Mouse (Mus musculus) cerebral cortex, adult 2 months (tissue): ENCODE data around the gene Mob2.

Experiments
- WGBS: fragments of 180-500 bp; shearing (Covaris S2); methylation state at CpG from one replicate; pipeline ENCODE4 v1.1.7; 2018; 5-methylcytosine and 5-hydroxymethylcytosine counted together

The Mob2 gene

DNA sequence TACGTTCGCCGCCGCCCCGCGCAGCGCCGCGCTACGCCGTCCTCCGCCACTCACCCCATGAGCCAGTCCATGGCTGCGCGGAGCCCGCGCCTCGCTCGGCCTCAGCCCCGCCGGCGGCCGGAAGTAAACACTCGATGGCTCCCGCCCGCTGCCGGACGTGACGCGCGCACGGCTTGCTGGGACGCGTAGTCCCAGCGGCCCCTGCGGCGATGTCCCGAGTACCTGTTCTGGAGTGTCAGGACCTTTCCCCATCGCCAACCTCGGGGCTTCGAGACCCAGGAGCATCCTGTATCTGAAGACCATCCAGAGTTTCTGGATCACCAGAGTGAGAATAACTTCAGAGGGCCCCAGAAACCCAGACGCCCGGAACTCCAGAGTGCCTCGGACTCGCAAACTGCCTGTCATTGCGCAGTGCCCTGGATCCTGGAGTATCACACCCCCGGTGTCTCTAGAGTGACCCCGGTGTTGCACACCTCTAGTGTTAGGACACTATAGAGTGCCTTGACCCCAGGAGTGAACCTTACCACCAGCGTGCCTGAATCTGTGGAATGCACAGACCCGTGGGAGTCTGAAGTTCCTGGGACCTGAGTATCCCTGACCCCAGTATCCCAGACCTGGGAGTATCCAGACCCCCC lies at the start of gene Mob2:
Gene Mob2 (minus strand): TSS at position 135 of the 635 bp plus-strand sequence.
- under 1% methylated on average over 49 of the region's 49 CpGs for WGBS

DNA sequence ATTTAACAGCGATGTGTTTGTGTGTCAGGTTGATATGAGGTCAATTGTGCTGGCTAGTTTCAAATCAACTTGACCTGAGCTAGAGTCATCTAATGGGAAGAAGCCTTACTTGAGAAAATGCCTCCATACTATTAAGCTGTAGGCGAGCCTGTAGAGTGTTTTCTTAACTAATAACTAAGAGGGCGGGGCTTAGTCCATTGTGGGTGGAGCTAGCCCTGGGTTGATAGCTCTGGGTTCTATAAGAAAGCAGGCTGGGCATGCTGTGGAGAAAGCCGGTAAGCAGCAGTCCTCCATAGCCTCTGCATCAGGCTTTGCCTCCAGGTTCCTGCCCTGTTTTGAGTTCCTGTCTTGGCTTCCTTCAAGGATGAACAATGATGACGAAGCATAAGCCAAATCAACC lies 43.9 kb upstream of the Mob2 start:
- 75% methylated on average over 5 of the region's 5 CpGs for WGBS

DNA sequence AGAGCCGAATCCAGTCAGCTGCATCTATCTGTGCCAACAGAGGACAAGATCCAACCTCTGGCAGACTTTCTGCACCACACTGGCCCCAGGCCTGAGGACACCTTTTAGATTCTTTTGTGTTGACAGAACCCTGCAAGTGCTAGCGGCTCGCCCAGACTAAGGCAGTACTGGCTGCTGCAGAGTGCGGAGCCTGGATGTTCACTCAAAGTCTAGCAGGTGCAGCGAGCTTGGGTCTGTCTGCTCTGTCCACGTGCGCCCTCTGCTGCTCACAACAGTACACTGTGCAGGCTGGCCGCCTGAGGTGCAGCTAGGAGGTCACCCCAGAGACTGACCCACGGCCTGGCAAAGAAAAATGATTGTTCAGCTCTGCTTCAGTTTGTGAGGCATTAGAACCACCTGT lies 36.9 kb upstream of the Mob2 start:
- 2% methylated on average over 9 of the region's 9 CpGs for WGBS

DNA sequence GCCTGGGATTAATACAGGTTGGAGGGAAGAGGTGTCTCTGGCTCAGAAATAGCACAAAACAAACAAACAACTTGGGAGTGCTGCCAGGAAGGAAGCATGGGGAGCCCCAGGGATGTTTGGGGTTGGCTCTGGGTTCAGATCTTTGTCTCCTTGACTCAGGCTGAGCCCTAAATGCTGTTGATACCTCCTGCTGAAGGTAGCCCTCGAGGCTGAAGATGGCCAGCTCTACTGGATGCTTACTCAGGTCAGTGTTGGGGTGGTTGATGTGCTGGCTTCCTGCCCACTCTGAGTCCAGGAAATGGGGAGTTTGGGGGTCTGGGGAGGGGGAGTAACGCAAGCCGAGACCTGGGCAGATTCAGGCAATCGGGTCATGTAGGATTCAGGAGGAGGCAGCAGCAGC lies 35.8 kb upstream of the Mob2 start:
- 63% methylated on average over 4 of the region's 4 CpGs for WGBS

DNA sequence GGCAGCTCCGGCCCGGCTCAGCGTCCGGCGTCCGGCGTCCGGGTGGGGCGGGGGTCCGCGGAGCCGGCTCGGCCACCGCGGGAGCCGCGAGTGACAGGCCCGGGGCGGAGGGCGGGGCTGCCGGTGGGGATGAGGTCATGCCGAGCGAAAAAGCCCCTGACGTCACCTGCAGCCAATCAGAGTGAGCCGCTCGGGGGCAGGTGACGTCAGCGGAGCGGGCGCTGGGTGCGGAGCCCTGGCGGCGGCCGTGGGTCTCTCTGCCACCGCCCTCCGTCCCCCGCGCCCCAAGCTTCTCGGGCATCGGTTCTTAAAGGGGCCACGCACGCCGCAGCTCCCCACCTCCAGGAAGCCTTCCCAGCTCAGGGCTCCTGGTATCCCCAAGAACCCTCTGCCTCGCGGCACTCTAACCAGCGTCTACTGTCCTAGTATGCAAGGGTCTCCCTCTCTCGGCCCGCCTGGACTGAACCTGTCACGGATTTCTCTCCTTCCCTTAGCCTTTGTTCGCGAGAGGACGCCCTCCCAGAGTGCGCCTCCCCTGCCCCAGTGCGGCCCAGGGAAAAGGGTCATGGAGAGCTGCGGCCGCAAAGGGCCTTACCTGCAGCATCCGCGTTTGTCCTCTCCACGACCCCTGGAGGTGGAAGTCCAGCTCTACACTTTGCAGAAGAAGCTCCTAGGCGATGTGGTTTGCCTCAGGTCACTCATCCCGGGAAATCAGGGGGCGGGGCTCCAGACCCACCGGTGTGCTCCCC lies 34.5 kb upstream of the Mob2 start, which contains the start of gene Dusp8:
Gene Dusp8 (minus strand): TSS at position 661 of the 749 bp plus-strand sequence.
- under 1% methylated on average over 63 of the region's 63 CpGs for WGBS

DNA sequence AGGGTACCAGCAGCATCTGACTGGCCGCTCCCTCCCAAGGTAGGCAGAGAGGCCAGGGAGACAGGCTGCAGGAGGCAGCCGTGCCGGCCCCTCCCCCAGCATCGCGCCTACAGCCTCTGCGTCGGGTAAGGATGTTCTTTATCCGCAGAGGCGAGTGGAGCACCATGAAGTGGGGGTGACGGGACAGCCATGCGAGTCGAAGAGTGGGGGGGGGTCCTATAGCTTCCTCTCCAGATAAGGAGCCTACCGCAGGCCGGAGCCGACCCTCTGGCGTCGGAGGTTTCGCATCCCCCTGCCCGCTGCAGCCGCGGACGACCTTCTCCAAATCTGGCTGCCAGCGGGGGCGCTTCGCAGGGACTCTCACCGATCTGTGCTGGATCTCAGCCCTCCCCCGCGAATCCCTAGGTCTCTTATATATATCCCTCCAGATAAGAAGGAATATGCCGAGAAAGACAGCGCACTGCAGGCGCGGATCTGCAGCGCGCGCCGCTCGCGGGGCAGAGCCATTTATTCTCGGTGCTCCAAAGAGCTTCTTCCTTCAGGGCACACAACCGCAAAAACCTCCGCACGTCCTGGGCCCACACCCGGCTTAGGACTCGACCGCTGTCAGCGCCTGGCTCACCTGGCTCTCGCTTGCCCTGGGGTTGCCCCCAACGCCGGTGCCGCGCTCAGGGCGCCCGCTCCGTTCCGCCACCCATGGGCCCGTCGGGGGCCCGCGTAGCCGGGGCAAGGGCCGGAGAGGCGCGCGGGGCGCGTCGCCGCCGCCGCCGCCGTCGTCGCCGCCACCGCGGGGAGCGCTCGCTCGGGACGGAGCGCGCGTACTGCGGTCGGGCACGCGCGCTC lies 33.7 kb upstream of the Mob2 start:
- under 1% methylated on average over 89 of the region's 89 CpGs for WGBS

DNA sequence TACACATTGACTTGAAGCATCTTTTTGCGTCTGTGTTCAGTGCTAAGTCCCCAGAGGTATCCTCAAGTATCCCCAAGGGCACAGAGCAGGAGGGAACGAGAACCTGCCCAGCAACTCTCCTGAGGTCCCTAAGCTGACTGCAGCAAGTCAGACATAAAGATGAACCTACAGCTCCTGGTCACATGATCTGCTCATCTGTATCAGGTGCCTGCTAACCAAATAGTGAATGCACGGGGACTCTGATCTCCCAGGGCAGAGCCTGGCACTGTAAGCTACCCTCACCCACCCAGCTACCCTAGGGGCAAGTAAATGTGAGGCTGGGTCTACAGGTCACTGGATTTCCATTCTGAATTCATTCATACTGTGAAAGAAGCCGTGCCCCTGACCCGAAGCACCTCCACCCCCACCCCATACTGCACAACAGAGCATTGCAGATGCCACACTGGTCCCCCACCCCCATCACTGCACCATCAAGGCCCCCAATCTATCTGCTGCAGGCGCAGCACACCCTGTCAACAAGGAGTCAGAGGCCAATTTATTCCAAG lies 32.9 kb upstream of the Mob2 start:
- WGBS, result 22% methylated on average over 6 of the region's 6 CpGs

DNA sequence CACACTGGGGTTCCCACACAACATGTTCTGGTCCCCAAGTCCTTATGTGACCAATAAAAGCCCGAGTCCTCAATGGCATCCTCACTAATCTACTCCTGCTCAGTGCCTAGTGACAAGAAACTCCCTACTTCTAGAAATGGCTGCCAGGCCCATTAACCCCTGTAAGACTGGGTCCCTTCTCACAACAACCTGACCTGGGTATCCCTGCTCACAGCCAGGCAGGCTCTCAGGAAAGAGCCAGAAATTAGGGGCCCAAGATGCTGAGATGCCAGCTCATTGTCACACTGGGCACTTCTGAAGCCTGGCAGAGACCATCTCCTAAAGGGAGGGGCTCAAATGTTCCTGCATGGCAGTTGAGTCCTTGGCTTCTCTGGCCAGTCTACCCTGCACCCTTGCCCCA lies 32.1 kb upstream of the Mob2 start:
- 18% methylated on average over 1 of the region's 1 CpGs for WGBS

DNA sequence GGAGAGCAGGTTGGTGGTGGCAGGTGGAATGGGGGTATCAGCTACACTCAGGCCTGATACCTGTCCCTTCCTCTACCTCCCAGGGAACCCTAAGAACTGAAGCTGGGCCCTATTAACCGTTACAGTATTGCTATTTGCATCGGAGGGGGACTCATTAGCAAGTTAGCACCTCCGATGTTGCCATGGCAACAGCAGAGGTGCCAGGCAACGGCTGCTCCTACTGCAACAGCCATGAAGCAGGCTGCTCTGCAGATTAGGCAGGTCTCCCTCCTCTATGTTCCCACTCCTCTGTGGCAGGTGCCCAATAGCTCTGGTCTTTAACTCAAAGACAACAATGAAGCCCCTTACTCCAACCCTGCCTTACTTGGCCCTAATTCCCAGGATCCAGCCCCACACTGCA lies 31.0 kb upstream of the Mob2 start:
- 7% methylated on average over 4 of the region's 4 CpGs for WGBS

DNA sequence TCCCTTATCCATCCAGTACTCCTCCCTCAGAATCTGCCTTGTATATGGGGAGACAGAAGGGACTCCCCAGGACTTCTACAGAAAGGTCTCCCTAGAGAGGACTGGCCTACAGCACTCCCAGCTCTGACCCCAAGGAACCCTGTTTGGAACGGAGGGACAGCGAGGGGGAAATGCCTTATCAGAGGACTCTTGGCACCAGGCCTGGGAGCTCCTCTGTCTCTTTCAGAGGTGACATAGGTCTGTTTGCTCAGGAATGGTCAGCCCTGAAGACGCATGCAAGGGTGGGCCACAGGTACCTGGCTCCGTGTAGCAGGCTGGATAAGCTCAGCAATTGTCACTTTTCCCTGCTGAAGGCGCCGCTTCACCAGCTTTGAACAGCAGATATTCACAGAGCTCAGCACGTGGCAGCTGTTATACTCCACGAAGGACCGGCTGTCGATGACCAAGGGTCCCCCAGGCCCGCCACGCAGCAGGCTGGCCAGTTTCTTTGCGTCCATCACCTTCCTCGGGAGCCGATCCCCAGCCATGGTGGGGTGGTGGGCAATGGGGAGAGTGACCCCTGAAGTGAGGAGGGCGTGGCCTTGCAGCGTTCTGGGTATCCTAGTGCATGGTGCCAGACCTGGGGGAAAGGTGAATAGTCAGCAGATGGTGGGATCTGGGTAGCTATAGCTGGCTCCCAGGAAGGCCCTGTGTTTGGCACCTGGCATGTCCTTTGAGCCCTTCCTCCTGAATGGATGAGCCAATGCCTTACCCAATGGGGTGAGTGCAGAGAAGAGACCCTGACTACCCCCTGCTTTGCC lies 29.0 kb upstream of the Mob2 start:
- 43% methylated on average over 17 of the region's 17 CpGs for WGBS

DNA sequence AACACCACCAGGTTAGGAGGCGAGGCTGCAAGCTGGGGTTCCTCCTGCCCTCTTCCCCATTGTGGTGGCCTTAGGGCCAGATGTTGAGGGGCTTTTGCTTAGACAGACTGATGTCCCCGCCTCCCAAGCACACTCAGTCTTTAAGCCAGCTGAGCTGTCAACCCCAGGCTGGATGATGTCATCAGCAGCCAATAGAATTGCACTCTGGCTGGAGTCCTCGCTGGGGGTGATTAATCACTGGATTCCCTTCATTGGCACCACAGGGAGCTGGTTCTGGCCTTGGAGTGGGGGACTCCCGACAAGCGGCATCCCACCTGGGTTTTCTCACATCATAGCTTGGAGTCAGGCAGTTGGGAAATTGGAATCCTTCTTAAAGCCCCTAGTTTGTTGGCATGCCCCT lies 28.0 kb upstream of the Mob2 start:
- WGBS, result 23% methylated on average over 5 of the region's 5 CpGs

DNA sequence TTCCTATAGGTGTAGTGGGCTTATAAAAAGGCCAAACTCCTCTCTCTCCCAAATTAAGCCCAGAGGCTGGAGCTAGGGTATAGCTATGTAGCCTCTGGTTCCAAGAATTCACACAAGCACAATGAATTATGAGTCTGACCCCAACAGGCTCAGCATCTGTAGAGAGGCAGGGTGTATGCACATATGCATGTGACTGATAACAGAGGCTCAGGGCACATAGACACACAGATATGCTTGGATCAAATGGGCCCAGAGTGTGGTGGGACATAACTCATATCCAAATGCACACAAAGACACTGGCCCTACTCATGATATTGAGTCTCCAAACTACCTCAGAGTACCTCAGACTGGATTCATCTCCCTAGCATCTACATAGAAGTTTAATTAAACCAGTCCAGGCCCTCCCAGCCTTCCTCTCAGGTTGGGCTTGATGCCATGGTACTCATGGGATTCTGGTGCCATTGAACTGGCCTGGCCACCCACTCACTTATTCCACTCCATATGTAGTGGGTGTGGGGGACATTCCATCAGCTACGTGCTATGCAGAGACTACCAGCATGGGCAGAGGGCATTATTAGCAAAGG lies 26.3 kb upstream of the Mob2 start:
- WGBS, result 49% methylated on average over 1 of the region's 1 CpGs

DNA sequence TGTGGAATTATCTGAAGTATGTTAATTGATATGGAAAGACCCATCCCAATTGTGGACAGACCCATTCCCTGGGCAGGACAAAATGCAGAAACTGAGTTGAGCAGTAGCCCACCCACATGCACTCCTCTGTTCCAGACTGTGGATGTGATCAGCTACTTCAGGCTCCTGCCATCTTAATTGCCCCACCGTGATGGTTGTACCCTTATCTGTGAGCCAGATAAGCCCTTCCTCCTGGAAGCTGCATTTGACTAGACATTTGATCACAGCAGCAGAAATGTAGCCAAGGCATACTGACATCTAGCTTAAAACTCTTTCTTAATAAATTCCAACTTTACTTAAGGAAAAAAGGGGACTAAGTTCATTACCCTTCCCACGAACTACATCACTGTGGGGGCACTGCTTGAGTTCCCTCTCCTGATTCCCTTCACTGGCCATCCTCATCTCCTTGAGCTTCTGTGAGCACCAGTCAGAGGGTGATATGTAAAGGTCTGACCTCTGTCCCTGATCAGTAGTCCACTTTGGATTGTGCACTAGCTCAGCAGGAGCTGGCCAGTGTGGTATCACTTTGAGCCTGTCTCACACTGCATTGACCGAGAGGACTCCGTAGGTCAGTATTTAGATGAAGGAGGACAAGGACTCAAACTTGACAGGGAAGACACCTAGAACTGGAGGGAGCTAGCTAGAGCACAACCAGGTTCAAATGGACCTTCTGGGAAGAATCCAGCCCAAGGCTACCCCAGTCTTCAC lies 25.5 kb upstream of the Mob2 start:
- WGBS, result 83% methylated on average over 4 of the region's 4 CpGs

DNA sequence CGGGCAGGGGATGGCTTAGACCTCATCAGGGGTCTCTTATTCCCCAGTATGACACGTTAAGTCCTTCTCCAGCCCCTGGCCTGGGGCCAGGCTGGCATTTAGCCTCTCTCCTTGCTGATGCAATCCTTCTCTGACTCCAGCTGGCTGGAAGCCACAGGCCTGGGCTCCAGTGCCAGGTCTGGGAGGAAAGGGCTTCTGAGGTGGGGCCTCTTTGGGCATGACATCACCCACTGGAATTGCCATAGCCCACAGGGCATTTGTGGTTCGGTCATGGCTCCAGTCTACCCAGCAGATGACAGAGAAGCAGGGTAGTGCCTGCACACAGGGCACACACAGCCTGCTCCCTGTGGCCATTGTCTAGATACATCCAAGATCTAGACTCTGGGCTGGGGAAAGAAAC lies 24.0 kb upstream of the Mob2 start:
- 18% methylated on average over 3 of the region's 3 CpGs for WGBS

DNA sequence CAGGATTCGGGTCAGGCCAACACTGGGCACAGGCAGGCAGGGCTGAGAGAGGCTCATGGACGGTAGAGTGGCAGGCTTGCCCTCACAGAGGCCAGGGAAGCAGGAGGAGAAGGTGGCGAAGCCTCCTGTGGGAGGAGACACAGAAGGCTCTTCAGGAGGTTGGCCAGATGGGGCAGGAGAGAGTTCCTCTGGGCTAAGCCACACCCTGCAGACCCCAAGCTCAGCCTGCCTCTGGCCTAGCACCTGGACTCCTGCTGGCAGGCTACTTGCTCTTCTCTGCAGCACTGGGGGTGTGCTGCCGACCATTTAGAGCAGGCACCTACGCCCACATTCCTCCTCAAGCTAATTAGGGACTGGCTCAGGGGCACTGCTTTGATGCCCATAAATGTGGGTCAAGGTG lies 23.5 kb upstream of the Mob2 start:
- 24% methylated on average over 5 of the region's 5 CpGs for WGBS

DNA sequence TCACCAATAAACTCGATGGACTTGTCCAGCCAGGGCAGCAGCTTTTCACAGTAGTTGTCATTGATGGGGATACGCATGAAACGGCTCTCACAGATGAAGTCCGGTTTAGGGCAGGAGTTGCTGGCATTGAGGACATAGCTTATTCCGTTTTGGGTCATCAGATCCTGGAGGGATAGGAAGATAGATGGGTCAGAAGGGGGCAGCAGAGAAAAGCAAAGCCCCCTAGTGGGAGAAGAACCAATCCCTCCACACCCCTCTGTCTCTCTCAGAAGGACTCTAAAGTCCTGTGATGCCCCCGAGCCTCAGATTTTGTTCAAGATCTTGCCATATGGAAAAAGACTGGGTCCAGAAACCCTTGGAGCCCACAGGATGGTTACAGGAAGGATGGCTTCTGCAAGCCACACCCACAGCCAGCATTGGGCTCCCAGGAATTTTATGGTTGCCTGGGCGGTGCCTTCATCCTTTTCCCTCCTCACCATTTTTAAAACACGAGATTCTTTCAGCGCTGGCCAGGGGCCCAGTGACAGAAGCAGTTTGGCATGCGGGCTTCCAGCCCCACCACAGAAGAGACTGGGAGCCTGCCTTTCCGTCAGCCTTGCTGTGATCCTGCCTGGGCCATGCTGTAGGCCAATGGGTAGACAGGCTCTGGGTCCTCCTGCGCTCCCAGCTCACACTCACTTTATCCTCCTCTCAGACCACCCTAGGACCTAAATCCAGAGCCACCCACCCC lies 22.9 kb upstream of the Mob2 start:
- 31% methylated on average over 12 of the region's 12 CpGs for WGBS

DNA sequence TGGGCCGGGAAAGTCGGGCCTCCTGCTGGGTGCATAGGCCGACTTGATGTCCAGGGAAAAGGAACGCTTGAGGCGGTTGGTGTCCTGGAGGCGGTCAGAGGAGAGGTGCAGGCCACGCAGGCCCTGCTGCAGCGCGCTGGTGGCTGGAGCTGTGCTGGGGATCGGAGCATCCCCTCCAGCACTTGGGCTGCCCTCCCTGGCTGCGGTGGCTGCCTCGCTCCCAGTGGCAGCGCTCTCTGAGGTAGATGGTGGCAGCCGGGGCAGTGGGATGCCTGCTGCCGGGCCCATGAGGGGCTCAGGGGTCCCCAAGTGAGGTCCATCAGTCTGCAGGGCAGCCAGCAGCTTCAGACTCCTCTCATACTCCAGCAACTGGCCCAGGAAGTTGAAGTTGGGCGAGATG lies 21.7 kb upstream of the Mob2 start:
- WGBS, result 65% methylated on average over 16 of the region's 16 CpGs

DNA sequence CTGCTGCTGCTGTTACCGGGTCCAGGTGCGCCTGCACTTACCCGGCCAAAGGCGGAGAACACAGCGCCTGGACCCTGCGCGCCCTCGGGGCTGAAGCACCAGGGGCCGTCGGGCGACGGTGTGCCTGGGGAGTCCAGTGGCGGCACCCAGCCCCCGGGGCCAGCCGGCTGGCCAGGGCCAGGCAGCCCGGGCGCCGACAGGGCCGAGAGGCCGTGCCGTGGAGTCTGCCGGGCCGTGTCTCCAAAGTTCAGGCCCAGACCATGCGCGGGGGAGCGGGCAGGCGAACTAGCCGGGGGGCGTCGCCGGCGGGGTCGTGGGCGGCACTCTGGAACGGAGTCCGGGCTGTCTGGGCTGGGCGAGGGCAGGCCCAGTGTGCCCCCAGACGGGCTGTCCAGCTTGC lies 21.3 kb upstream of the Mob2 start:
- 50% methylated on average over 38 of the region's 38 CpGs for WGBS

DNA sequence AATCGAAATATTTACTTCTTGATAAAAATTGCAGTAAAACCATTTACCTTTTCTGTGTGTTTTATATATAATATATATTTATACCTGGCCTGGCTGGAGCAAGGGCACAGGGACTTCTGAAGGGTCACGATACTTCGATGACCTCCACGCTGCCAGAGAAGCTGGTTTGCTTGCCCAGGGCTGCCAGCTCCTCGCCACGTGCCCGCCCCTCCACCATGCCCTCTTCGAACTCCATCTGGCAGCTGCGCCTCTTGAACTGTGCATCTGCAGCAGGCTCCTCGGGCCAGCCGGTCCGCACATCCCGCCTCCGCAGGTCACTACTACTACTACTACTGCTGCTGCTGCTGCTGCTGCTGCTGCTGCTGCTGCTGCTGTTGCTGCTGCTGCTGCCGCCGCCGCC lies 20.9 kb upstream of the Mob2 start:
- WGBS, result 55% methylated on average over 16 of the region's 17 CpGs

DNA sequence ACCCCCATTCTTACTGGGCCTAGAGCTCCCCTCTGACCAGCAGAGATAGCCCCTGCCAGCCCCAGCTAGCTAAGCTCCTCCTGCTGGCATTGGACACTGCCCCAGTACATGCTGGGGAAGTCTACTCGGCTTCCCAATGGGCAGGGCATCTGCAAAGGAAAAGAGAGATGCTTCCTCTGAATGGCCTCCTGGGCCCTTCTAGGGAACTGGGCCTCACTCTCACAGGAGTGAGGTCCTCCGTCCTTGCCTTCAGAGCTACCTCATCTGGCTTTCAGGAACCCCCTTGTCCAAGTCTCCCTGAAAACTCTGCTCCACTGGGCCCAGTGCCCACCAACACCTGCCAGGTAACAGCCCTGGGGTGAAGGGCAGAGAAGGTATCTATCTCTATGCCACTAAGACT lies 20.0 kb upstream of the Mob2 start:
- 44% methylated on average over 2 of the region's 2 CpGs for WGBS
